Mouse (Mus musculus): ENCODE measurements at regions not wholly inside any gene's neighbourhood (a gene's known extent, or its start where the extent isn't known, plus 50 kb on each side); places are given as distances from the start of the nearest gene placed in this dataset.

- DNase-seq (ENCODE audit: low spot score) (no peak), ATAC-seq (ENCODE audit: low FRiP score, low read depth) (no peak)
- H3K4me1 ChIP-seq (ENCODE audit: control insufficient read depth, insufficient read depth, low read length) = 0 out of 2 replicates have a peak, but pooled peaks cover 2% of the 10 kb centered on the region
- no peak overlapping the region for H3K27ac ChIP-seq (replicated peaks; ENCODE audit: low read depth, low read length)
- H3K9me3 ChIP-seq (ENCODE audit: control insufficient read depth, low read length) = no peaks in the 10 kb centered on the region
- no peak overlapping the region for H3K4me3 ChIP-seq (replicated peaks; ENCODE audit: low read length)
- no peaks in the 10 kb centered on the region for H3K27me3 ChIP-seq (ENCODE audit: control insufficient read depth, insufficient read depth, low read length)
- TF ChIP-seq POLR2A (IDR thresholded peaks at IDR 0.05; ENCODE audit: borderline replicate concordance, extremely low read depth, insufficient read depth, insufficient read length) = no peak
- H3K9ac ChIP-seq (ENCODE audit: low read depth, low read length, severe bottlenecking) = no peak overlapping the region
- no peak overlapping the region for H3K4me2 ChIP-seq (replicated peaks; ENCODE audit: low read depth, low read length, severe bottlenecking)
- H3K36me3 ChIP-seq (ENCODE audit: control insufficient read depth, insufficient read depth, low read length) = no peaks in the 10 kb centered on the region
- whole genome bisulfite sequencing = 72% methylated on average over 2 of the region's 2 CpGs
Observed at GRCm38 (mm10) chr6:51027296-51027695, 373.1 kb upstream of the Npvf start.

GRCm38 (mm10) chr6:51029516-51029915 lies 375.3 kb upstream of the Npvf start:
- TF ChIP-seq POLR2A (IDR thresholded peaks at IDR 0.05; ENCODE audit: borderline replicate concordance, extremely low read depth, insufficient read depth, insufficient read length) = no peak
- no peak overlapping the region for H3K4me3 ChIP-seq (replicated peaks; ENCODE audit: low read length)
- H3K27me3 ChIP-seq (ENCODE audit: control insufficient read depth, insufficient read depth, low read length) = no peaks in the 10 kb centered on the region
- no peaks in the 10 kb centered on the region for H3K4me1 ChIP-seq (ENCODE audit: control insufficient read depth, insufficient read depth, low read length)
- H3K27ac ChIP-seq (replicated peaks; ENCODE audit: low read depth, low read length) = no peak overlapping the region
- H3K36me3 ChIP-seq (ENCODE audit: control insufficient read depth, insufficient read depth, low read length) = no peaks in the 10 kb centered on the region
- 90% methylated on average over 3 of the region's 3 CpGs for WGBS
- ATAC-seq (ENCODE audit: low FRiP score, low read depth) = no peak
- no peak overlapping the region for H3K4me2 ChIP-seq (replicated peaks; ENCODE audit: low read depth, low read length, severe bottlenecking)
- DNase-seq (ENCODE audit: low spot score) = no peak
- H3K9me3 ChIP-seq (ENCODE audit: control insufficient read depth, low read length) = no peaks in the 10 kb centered on the region
- no peak overlapping the region for H3K9ac ChIP-seq (ENCODE audit: low read depth, low read length, severe bottlenecking)

- no peak overlapping the region for H3K9ac ChIP-seq (ENCODE audit: low read depth, low read length, severe bottlenecking)
- H3K27me3 ChIP-seq (ENCODE audit: control insufficient read depth, insufficient read depth, low read length) = no peaks in the 10 kb centered on the region
- no peak overlapping the region for H3K27ac ChIP-seq (replicated peaks; ENCODE audit: low read depth, low read length)
- H3K9me3 ChIP-seq (ENCODE audit: control insufficient read depth, low read length) = no peaks in the 10 kb centered on the region
- H3K4me2 ChIP-seq (replicated peaks; ENCODE audit: low read depth, low read length, severe bottlenecking) = no peak overlapping the region
- no peak overlapping the region for H3K4me3 ChIP-seq (replicated peaks; ENCODE audit: low read length)
- no peaks in the 10 kb centered on the region for H3K4me1 ChIP-seq (ENCODE audit: control insufficient read depth, insufficient read depth, low read length)
- no peak for ATAC-seq (ENCODE audit: low FRiP score, low read depth)
- WGBS = 85% methylated on average over 3 of the region's 3 CpGs
- H3K36me3 ChIP-seq (ENCODE audit: control insufficient read depth, insufficient read depth, low read length) = no peaks in the 10 kb centered on the region
- TF ChIP-seq POLR2A (IDR thresholded peaks at IDR 0.05; ENCODE audit: borderline replicate concordance, extremely low read depth, insufficient read depth, insufficient read length) = no peak
- DNase-seq (ENCODE audit: low spot score) = no peak
Observed at GRCm38 (mm10) chr6:51029953-51030352, 375.7 kb upstream of the Npvf start.

GRCm38 (mm10) chr6:51033835-51034234 lies 379.6 kb upstream of the Npvf start:
- ATAC-seq (ENCODE audit: low FRiP score, low read depth) (no peak), DNase-seq (ENCODE audit: low spot score) (no peak)
- Histone ChIP-seq H3K9me3 (ENCODE audit: control insufficient read depth, low read length) (no peaks in the 10 kb centered on the region), H3K4me1 (ENCODE audit: control insufficient read depth, insufficient read depth, low read length) (peaks cover 4% of the 10 kb centered on the region; the same call in 1 of the 2 replicates), H3K27me3 (ENCODE audit: control insufficient read depth, insufficient read depth, low read length) (no peaks in the 10 kb centered on the region), H3K36me3 (ENCODE audit: control insufficient read depth, insufficient read depth, low read length) (no peaks in the 10 kb centered on the region), H3K4me2 (replicated peaks; ENCODE audit: low read depth, low read length, severe bottlenecking) (no peak overlapping the region), H3K4me3 (replicated peaks; ENCODE audit: low read length) (no peak overlapping the region), H3K9ac (ENCODE audit: low read depth, low read length, severe bottlenecking) (no peak overlapping the region), H3K27ac (replicated peaks; ENCODE audit: low read depth, low read length) (no peak overlapping the region)
- TF ChIP-seq POLR2A (IDR thresholded peaks at IDR 0.05; ENCODE audit: borderline replicate concordance, extremely low read depth, insufficient read depth, insufficient read length) = no peak
- 77% methylated on average over 6 of the region's 6 CpGs for WGBS

- Histone ChIP-seq H3K27me3 (ENCODE audit: control insufficient read depth, insufficient read depth, low read length) (no peaks in the 10 kb centered on the region; the same call in 1 of the 2 replicates), H3K4me3 (replicated peaks; ENCODE audit: low read length) (no peak overlapping the region), H3K9me3 (ENCODE audit: control insufficient read depth, low read length) (no peaks in the 10 kb centered on the region), H3K4me2 (replicated peaks; ENCODE audit: low read depth, low read length, severe bottlenecking) (no peak overlapping the region), H3K9ac (ENCODE audit: low read depth, low read length, severe bottlenecking) (no peak overlapping the region), H3K36me3 (ENCODE audit: control insufficient read depth, insufficient read depth, low read length) (no peaks in the 10 kb centered on the region), H3K27ac (replicated peaks; ENCODE audit: low read depth, low read length) (no peak overlapping the region), H3K4me1 (ENCODE audit: control insufficient read depth, insufficient read depth, low read length) (peaks cover 17% of the 10 kb centered on the region; the same call in 1 of the 2 replicates)
- DNase-seq (ENCODE audit: low spot score) (no peak), ATAC-seq (ENCODE audit: low FRiP score, low read depth) (no peak)
- 72% methylated on average over 4 of the region's 4 CpGs for WGBS
- TF ChIP-seq POLR2A (IDR thresholded peaks at IDR 0.05; ENCODE audit: borderline replicate concordance, extremely low read depth, insufficient read depth, insufficient read length) = no peak
Observed at GRCm38 (mm10) chr6:51036074-51036473, 381.8 kb upstream of the Npvf start.

GRCm38 (mm10) chr6:51036553-51036952 lies 382.3 kb upstream of the Npvf start:
- no peak for ATAC-seq (ENCODE audit: low FRiP score, low read depth)
- H3K27me3 ChIP-seq (ENCODE audit: control insufficient read depth, insufficient read depth, low read length) = no peaks in the 10 kb centered on the region; the same call in 1 of the 2 replicates
- no peak overlapping the region for H3K27ac ChIP-seq (replicated peaks; ENCODE audit: low read depth, low read length)
- DNase-seq (ENCODE audit: low spot score) = peak; percentile 65
- no peaks in the 10 kb centered on the region for H3K9me3 ChIP-seq (ENCODE audit: control insufficient read depth, low read length)
- peaks cover 17% of the 10 kb centered on the region; the same call in 1 of the 2 replicates for H3K4me1 ChIP-seq (ENCODE audit: control insufficient read depth, insufficient read depth, low read length)
- H3K9ac ChIP-seq (ENCODE audit: low read depth, low read length, severe bottlenecking) = no peak overlapping the region
- TF ChIP-seq POLR2A (IDR thresholded peaks at IDR 0.05; ENCODE audit: borderline replicate concordance, extremely low read depth, insufficient read depth, insufficient read length) = no peak
- no peaks in the 10 kb centered on the region for H3K36me3 ChIP-seq (ENCODE audit: control insufficient read depth, insufficient read depth, low read length)
- 51% methylated on average over 1 of the region's 1 CpGs for WGBS
- H3K4me2 ChIP-seq (replicated peaks; ENCODE audit: low read depth, low read length, severe bottlenecking) = no peak overlapping the region
- H3K4me3 ChIP-seq (replicated peaks; ENCODE audit: low read length) = no peak overlapping the region

All from limb, embryonic 14.5 days (tissue).